Mouse (Mus musculus) lung, embryonic 14.5 days (tissue): ENCODE data around the gene Plagl1. TPM values are rescaled to one million over a fixed set of nuclear protein-coding genes. Genes with fewer than 3 reads are reported as not detected.

Experiments used
- ATAC-seq: fragments of 200-750 bp; cut with Nextera tagmentation; 2 replicates; pipeline ENCODE4 v1.8.0; 2017; ENCODE audit warnings: mild to moderate bottlenecking, moderate TSS enrichment, moderate library complexity; ENCODE audit not compliant: insufficient read depth
- DNase-seq: peaks from one replicate; pipeline ENCODE4 v3.0.0-alpha.2; 2015
- H3K27ac ChIP-seq: fragments of 300-500 bp; sonication (generic); 2 replicates; pipeline ENCODE4 v1.5.1; 2014; ENCODE audit warnings: low read depth, mild to moderate bottlenecking, moderate library complexity
- H3K27me3 ChIP-seq: fragments of 300-500 bp; sonication (generic); 2 replicates; pipeline ENCODE4 v1.6.1; 2014; ENCODE audit warnings: low read length, control low read depth; ENCODE audit not compliant: insufficient read depth
- H3K36me3 ChIP-seq: fragments of 300-500 bp; sonication (generic); 2 replicates; pipeline ENCODE4 v1.6.1; 2014; ENCODE audit warnings: control low read depth; ENCODE audit not compliant: insufficient read depth
- H3K4me1 ChIP-seq: fragments of 300-500 bp; sonication (generic); 2 replicates; pipeline ENCODE4 v1.6.1; 2014; ENCODE audit warnings: antibody characterized with exemption, control low read depth; ENCODE audit not compliant: insufficient read depth
- H3K4me2 ChIP-seq: fragments of 300-500 bp; sonication (generic); 2 replicates; pipeline ENCODE4 v1.6.1; 2014; ENCODE audit warnings: mild to moderate bottlenecking
- H3K4me3 ChIP-seq: fragments of 300-500 bp; sonication (generic); 2 replicates; pipeline ENCODE4 v1.5.1; 2014; ENCODE audit warnings: low read depth, low read length
- H3K9ac ChIP-seq: fragments of 300-500 bp; sonication (generic); 2 replicates; pipeline ENCODE4 v1.6.1; 2014
- H3K9me3 ChIP-seq: fragments of 300-500 bp; sonication (generic); 2 replicates; pipeline ENCODE4 v1.6.1; 2016; ENCODE audit warnings: low read depth, low read length, control low read depth
- CTCF ChIP-seq: IDR thresholded peaks from 2 replicates; pipeline ENCODE4 v1.5.1; 2016; ENCODE audit warnings: antibody characterized with exemption, low read depth
- WGBS: fragments of 180-500 bp; shearing (Covaris S2); extraction: QIAGEN DNeasy Blood & Tissue Kit; methylation state at CpG from one replicate; pipeline ENCODE4 v1.1.7; 2014; 5-methylcytosine and 5-hydroxymethylcytosine counted together
- polyA plus RNA-seq: library from polyadenylated mRNA; unstranded; fragments of >200 nt; fragmentation: Nextera tagmentation; extraction: Ambion mirVana; gene quantifications from 2 replicates; pipeline ENCODE4 v1.2.1, GENCODE M21; 2014

The Plagl1 gene
- polyA plus RNA-seq, 1 experiment from 2014 or later, result 206 TPM

- Histone ChIP-seq H3K4me3 (no peak overlapping the region), H3K36me3 (no peaks in the 10 kb centered on the region), H3K9ac (no peak overlapping the region), H3K27ac (no peak overlapping the region), H3K27me3 (no peaks in the 10 kb centered on the region), H3K9me3 (no peaks in the 10 kb centered on the region), H3K4me2 (no peak overlapping the region), H3K4me1 (no peaks in the 10 kb centered on the region)
- TF ChIP-seq CTCF, result no peak
- 86% methylated on average over 1 of the region's 1 CpGs for WGBS
- ATAC-seq, result no peak
- peak; percentile 25 for DNase-seq
Observed at GRCm38 (mm10) chr10:13028215-13028614, 32.1 kb upstream of the Plagl1 start.

GRCm38 (mm10) chr10:13029416-13029815 is 30.9 kb upstream of the Plagl1 start:
- Histone ChIP-seq H3K4me1 (no peaks in the 10 kb centered on the region), H3K9ac (no peak overlapping the region), H3K27me3 (no peaks in the 10 kb centered on the region), H3K4me3 (no peak overlapping the region), H3K9me3 (no peaks in the 10 kb centered on the region), H3K27ac (no peak overlapping the region), H3K36me3 (no peaks in the 10 kb centered on the region), H3K4me2 (no peak overlapping the region)
- ATAC-seq (no peak), DNase-seq (no peak)
- TF ChIP-seq CTCF, result no peak
- WGBS, result 89% methylated on average over 5 of the region's 5 CpGs

- WGBS, result 81% methylated on average over 3 of the region's 3 CpGs
Observed at GRCm38 (mm10) chr10:13035270-13035669, 25.0 kb upstream of the Plagl1 start.

GRCm38 (mm10) chr10:13039637-13040174 is 20.6 kb upstream of the Plagl1 start:
- H3K9ac ChIP-seq, result no peak overlapping the region
- no peaks in the 10 kb centered on the region for H3K36me3 ChIP-seq
- H3K9me3 ChIP-seq, result no peaks in the 10 kb centered on the region
- no peak for ATAC-seq
- H3K27ac ChIP-seq, result no peak overlapping the region
- no peak overlapping the region for H3K4me2 ChIP-seq
- WGBS, result 81% methylated on average over 5 of the region's 5 CpGs
- no peak for DNase-seq
- H3K27me3 ChIP-seq, result no peaks in the 10 kb centered on the region
- no peaks in the 10 kb centered on the region for H3K4me1 ChIP-seq
- no peak for TF ChIP-seq CTCF
- H3K4me3 ChIP-seq, result no peak overlapping the region

More at GRCm38 (mm10) chr10:13035270-13035669, 25.0 kb upstream of the Plagl1 start:
- no peaks in the 10 kb centered on the region for H3K36me3 ChIP-seq
- no peak overlapping the region for H3K4me3 ChIP-seq
- H3K4me1 ChIP-seq, result no peaks in the 10 kb centered on the region
- no peak overlapping the region for H3K27ac ChIP-seq
- H3K4me2 ChIP-seq, result no peak overlapping the region
- ATAC-seq (no peak), DNase-seq (no peak)
- no peaks in the 10 kb centered on the region for H3K27me3 ChIP-seq
- no peak overlapping the region for H3K9ac ChIP-seq
- no peak for TF ChIP-seq CTCF
- H3K9me3 ChIP-seq, result no peaks in the 10 kb centered on the region

GRCm38 (mm10) chr10:13044659-13045058 is 15.6 kb upstream of the Plagl1 start:
- H3K4me2 ChIP-seq, result no peak overlapping the region
- 85% methylated on average over 11 of the region's 11 CpGs for WGBS
- no peak overlapping the region for H3K9ac ChIP-seq
- DNase-seq, result no peak
- no peaks in the 10 kb centered on the region for H3K27me3 ChIP-seq
- no peaks in the 10 kb centered on the region for H3K4me1 ChIP-seq
- H3K36me3 ChIP-seq, result no peaks in the 10 kb centered on the region
- no peak for TF ChIP-seq CTCF
- ATAC-seq, result no peak
- H3K9me3 ChIP-seq, result no peaks in the 10 kb centered on the region
- no peak overlapping the region for H3K27ac ChIP-seq
- H3K4me3 ChIP-seq, result no peak overlapping the region

- Histone ChIP-seq H3K9ac (no peak overlapping the region), H3K27me3 (no peaks in the 10 kb centered on the region), H3K4me3 (no peak overlapping the region), H3K36me3 (no peaks in the 10 kb centered on the region), H3K4me1 (no peaks in the 10 kb centered on the region), H3K27ac (no peak overlapping the region), H3K4me2 (no peak overlapping the region), H3K9me3 (no peaks in the 10 kb centered on the region)
- no peak for DNase-seq
- TF ChIP-seq CTCF, result no peak
- ATAC-seq, result no peak
- 21% methylated on average over 4 of the region's 4 CpGs for WGBS
Observed at GRCm38 (mm10) chr10:13047816-13048215, 12.5 kb upstream of the Plagl1 start.

GRCm38 (mm10) chr10:13056863-13057381 is 3.4 kb upstream of the Plagl1 start:
- 71% methylated on average over 6 of the region's 6 CpGs for WGBS
- ATAC-seq, result no peak
- H3K4me2 ChIP-seq, result no peak overlapping the region

More at GRCm38 (mm10) chr10:13056863-13057381, 3.4 kb upstream of the Plagl1 start:
- H3K4me3 ChIP-seq, result no peak overlapping the region
- no peak for DNase-seq
- H3K36me3 ChIP-seq, result no peaks in the 10 kb centered on the region
- peaks cover 19% of the 10 kb centered on the region for H3K27me3 ChIP-seq
- no peaks in the 10 kb centered on the region; the same call in 1 of the 2 replicates for H3K4me1 ChIP-seq
- no peak for TF ChIP-seq CTCF
- H3K9ac ChIP-seq, result no peak overlapping the region
- H3K27ac ChIP-seq, result no peak overlapping the region
- H3K9me3 ChIP-seq, result no peaks in the 10 kb centered on the region
